Mouse (Mus musculus) hindbrain, embryonic 14.5 days (tissue): ENCODE measurements around the gene Ripor2. TPM values are rescaled to one million over a fixed set of nuclear protein-coding genes. Genes with fewer than 3 reads are reported as not detected.

Source experiments
- ATAC-seq: fragments of 200-750 bp; cut with Nextera tagmentation; 2 replicates; pipeline ENCODE4 v1.8.0; 2017; ENCODE audit warnings: moderate number of reproducible peaks, mild to moderate bottlenecking, moderate TSS enrichment, moderate library complexity; ENCODE audit not compliant: low FRiP score
- DNase-seq: peaks from one replicate; pipeline ENCODE4 v3.0.0-alpha.2; 2015; ENCODE audit warnings: low spot score
- H3K27ac ChIP-seq: fragments of 300-500 bp; sonication (generic); 2 replicates; pipeline ENCODE4 v1.5.1; 2014; ENCODE audit warnings: mild to moderate bottlenecking, moderate library complexity
- H3K27me3 ChIP-seq: fragments of 300-500 bp; sonication (generic); 2 replicates; pipeline ENCODE4 v1.6.1; 2014; ENCODE audit warnings: mild to moderate bottlenecking, low read length, mixed read lengths; ENCODE audit not compliant: control insufficient read depth, insufficient read depth
- H3K36me3 ChIP-seq: fragments of 300-500 bp; sonication (generic); replicated peaks from 2 replicates; pipeline ENCODE4 v1.6.1; 2014; ENCODE audit not compliant: control insufficient read depth, insufficient read depth
- H3K4me1 ChIP-seq: fragments of 300-500 bp; sonication (generic); replicated peaks from 2 replicates; pipeline ENCODE4 v1.6.1; 2014; ENCODE audit warnings: antibody characterized with exemption, low read length, mixed read lengths; ENCODE audit not compliant: control insufficient read depth, insufficient read depth
- H3K4me2 ChIP-seq: fragments of 300-500 bp; sonication (generic); replicated peaks from 2 replicates; pipeline ENCODE4 v1.6.1; 2014; ENCODE audit warnings: mild to moderate bottlenecking, moderate library complexity
- H3K4me3 ChIP-seq: fragments of 300-500 bp; sonication (generic); replicated peaks from 2 replicates; pipeline ENCODE4 v1.5.1; 2014; ENCODE audit warnings: mild to moderate bottlenecking, low read length
- H3K9ac ChIP-seq: fragments of 300-500 bp; sonication (generic); 2 replicates; pipeline ENCODE4 v1.6.1; 2014
- H3K9me3 ChIP-seq: fragments of 300-500 bp; sonication (generic); 2 replicates; pipeline ENCODE4 v1.6.1; 2016; ENCODE audit warnings: low read length; ENCODE audit not compliant: control insufficient read depth
- WGBS: fragments of 180-500 bp; shearing (Covaris S2); extraction: QIAGEN DNeasy Blood & Tissue Kit; methylation state at CpG from one replicate; pipeline ENCODE4 v1.1.7; 2014; 5-methylcytosine and 5-hydroxymethylcytosine counted together
- polyA plus RNA-seq: library from polyadenylated mRNA; unstranded; fragments of >200 nt; fragmentation: Nextera tagmentation; extraction: Ambion mirVana; gene quantifications from 2 replicates; pipeline ENCODE4 v1.2.1, GENCODE M21; 2014

The Ripor2 gene
- polyA plus RNA-seq, 1 experiment from 2014 or later: 25.9 TPM

DNA sequence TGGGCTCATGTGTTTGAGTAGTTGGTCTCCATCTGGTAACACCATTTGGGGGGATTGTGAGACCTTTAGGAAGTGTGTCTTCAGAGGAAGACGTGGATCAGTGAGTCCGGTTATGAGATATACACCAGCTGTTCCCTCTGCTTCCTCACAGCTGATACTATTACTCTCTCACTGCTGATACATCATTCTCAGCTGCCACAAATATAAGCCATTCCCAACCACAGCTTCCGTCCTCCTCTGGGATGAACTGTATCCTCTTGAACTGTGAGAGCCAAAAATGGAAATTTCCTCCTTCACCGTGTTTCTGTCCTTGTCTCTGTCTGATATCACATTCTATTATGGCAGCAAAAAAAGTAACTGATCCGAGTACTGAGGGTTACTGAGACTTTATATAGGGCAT is 28.9 kb downstream of the Ripor2 start:
- no peak overlapping the region for H3K9ac ChIP-seq
- 72% methylated on average over 5 of the region's 5 CpGs for WGBS
- no peak overlapping the region for H3K4me2 ChIP-seq
- DNase-seq (no peak), ATAC-seq (no peak)
- H3K4me3 ChIP-seq: no peak overlapping the region
- peaks cover under 1% of the 10 kb centered on the region; the same call in 1 of the 2 replicates for H3K4me1 ChIP-seq
- no peaks in the 10 kb centered on the region for H3K27me3 ChIP-seq
- no peak overlapping the region for H3K27ac ChIP-seq
- no peaks in the 10 kb centered on the region for H3K9me3 ChIP-seq
- H3K36me3 ChIP-seq: no peaks in the 10 kb centered on the region

DNA sequence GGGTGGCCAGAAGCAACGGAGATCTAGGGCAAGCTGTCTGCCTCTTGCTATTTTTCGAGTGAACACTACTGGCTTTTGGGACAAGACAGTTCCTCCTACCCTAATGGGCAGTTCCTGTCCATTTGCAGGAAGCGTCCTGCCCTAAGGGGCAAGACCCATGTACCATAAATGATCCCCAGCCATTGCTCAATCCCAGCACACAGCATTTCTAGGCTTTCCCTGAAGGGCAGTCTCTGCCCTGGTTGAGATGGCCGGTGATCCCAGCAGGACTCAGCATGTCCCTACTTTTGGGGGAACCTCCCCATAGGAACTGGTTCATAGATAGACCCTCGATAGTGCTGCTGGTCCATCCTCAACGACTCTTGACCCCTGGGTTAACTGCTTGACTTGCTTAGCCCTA is 31.0 kb downstream of the Ripor2 start:
- no peak overlapping the region for H3K9ac ChIP-seq
- H3K27ac ChIP-seq: no peak overlapping the region
- H3K4me3 ChIP-seq: no peak overlapping the region
- ATAC-seq (no peak), DNase-seq (no peak)
- H3K4me2 ChIP-seq: no peak overlapping the region
- H3K36me3 ChIP-seq: no peaks in the 10 kb centered on the region
- 0 out of 2 replicates have a peak, but pooled peaks cover 4% of the 10 kb centered on the region for H3K4me1 ChIP-seq
- no peaks in the 10 kb centered on the region for H3K27me3 ChIP-seq
- no peaks in the 10 kb centered on the region for H3K9me3 ChIP-seq
- 93% methylated on average over 6 of the region's 6 CpGs for WGBS

DNA sequence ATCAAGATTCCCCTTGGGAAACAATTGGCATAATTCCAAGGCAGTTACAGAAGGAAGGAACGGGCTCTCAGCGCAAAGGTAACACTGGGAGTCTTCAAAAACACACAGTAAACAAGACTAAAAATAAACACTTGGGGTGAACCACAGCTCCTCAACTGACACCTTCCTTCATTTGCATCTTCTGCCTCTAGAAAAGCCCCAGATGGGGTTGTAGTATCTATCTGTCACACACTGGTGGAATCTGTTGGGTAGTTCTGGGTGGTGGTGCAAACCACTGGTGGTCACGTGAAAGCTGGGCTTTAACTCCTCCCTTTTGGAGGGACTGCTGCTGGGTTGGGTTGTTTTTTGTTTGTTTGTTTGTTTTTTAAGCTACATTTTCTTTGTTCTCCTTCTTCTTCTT is 31.4 kb downstream of the Ripor2 start:
- H3K4me1 ChIP-seq: 0 out of 2 replicates have a peak, but pooled peaks cover 4% of the 10 kb centered on the region
- H3K27ac ChIP-seq: no peak overlapping the region
- no peak overlapping the region for H3K9ac ChIP-seq
- no peak overlapping the region for H3K4me2 ChIP-seq
- no peak overlapping the region for H3K4me3 ChIP-seq
- no peaks in the 10 kb centered on the region for H3K27me3 ChIP-seq
- H3K36me3 ChIP-seq: no peaks in the 10 kb centered on the region
- no peak for ATAC-seq
- no peaks in the 10 kb centered on the region for H3K9me3 ChIP-seq
- no peak for DNase-seq
- WGBS: 80% methylated on average over 3 of the region's 3 CpGs

DNA sequence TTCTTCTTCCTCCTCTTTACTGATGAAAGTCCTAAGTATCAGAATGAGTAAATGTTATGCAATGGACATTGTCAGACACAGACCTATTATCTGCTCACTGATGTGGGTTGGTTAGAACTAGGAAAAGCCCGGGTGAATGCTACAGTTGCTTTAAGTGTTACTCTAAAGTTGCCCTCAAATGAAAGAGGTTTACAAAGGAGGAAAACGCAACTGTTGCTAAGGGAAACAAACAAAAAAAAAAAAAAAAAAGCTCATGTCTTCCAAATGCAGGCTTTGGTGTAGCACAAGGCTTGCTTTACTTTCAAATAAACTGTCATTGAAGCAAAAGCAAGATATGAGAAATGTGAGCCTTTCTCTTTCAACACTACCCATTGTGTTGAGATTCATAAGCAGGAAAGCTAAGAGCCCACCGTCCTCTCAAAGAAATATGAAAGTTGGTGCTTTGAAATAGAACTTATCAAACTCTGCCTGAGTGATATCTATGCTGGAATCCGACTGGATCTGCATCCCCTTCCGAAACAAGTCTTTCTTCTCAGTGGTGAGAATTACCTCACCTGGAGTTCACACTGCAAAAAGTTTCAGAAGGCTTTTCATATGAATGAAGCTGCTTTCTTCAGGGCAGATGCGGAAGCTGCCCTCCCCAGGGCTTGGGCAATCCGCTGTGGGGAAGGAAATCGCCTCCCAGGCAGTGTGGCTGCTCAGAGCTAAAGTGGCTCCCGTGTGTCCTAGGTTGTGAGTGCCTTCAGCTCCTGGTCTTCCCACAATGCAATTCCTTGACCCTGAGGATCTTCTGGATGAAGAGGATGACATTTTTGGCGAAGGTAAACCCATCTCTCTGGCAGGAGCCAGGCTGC is 32.2 kb downstream of the Ripor2 start:
- Histone ChIP-seq H3K4me1 (0 out of 2 replicates have a peak, but pooled peaks cover 4% of the 10 kb centered on the region), H3K27me3 (no peaks in the 10 kb centered on the region), H3K4me2 (no peak overlapping the region), H3K9ac (no peak overlapping the region), H3K9me3 (no peaks in the 10 kb centered on the region), H3K36me3 (no peaks in the 10 kb centered on the region), H3K27ac (no peak overlapping the region), H3K4me3 (no peak overlapping the region)
- DNase-seq (no peak), ATAC-seq (no peak)
- 66% methylated on average over 10 of the region's 10 CpGs for WGBS

DNA sequence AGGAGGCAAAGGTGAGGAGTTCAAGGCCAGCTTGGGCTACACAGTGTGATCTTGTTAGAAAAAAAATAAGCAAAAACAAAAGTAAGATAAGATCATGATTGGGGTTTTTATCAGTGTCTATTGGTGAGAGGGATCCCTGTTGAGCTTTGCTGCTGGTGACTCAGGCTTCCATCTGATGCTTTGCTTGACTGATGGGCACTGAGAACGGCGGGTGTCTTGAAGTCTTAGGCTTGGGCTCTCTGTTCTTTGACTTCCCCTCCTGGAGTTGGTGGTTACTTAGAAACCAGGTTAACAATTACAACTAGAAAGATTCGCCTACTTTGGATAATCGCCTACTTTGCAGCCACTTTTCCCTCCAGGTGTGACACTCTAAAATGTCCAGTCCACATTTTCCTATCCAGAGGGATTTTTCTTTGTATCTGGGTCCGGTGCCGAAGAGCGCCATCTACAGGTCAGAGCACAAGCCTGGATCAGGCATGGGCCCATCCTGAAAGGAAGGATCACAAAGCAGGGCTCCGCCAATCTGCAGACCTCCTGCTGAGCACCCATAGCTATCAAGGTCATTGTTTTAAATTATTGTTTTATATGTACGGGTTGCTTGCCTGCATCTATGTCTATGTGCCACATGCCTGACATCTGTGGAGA is 34.1 kb downstream of the Ripor2 start:
- H3K9me3 ChIP-seq: no peaks in the 10 kb centered on the region
- H3K36me3 ChIP-seq: no peaks in the 10 kb centered on the region
- H3K27ac ChIP-seq: no peak overlapping the region
- H3K9ac ChIP-seq: no peak overlapping the region
- H3K4me1 ChIP-seq: 0 out of 2 replicates have a peak, but pooled peaks cover 4% of the 10 kb centered on the region
- no peak for ATAC-seq
- no peak for DNase-seq
- no peak overlapping the region for H3K4me2 ChIP-seq
- no peak overlapping the region for H3K4me3 ChIP-seq
- WGBS: 57% methylated on average over 9 of the region's 9 CpGs
- no peaks in the 10 kb centered on the region for H3K27me3 ChIP-seq

DNA sequence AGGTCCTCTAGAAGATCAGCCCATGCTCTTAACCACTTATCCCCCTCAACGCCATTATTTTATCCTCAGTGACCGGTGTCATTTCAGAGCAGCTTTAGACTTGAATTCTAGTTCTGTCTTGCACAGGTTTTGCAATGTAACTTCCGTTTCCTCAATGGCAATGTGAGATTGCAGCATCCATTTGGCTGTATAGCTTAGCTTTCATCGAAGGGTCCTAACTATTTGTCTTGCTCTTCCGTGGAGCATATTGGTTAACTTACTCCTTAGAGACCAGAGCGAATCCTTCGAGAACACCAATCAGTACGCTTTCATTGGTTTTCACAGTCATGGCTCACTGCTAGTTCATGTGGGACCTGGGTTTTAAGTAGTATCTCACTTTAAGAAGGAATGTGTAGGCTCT is 34.7 kb downstream of the Ripor2 start:
- no peak overlapping the region for H3K4me3 ChIP-seq
- no peaks in the 10 kb centered on the region for H3K9me3 ChIP-seq
- H3K4me2 ChIP-seq: no peak overlapping the region
- DNase-seq (no peak), ATAC-seq (no peak)
- no peak overlapping the region for H3K9ac ChIP-seq
- WGBS: 87% methylated on average over 8 of the region's 8 CpGs
- H3K36me3 ChIP-seq: no peaks in the 10 kb centered on the region
- H3K27ac ChIP-seq: no peak overlapping the region
- H3K4me1 ChIP-seq: 0 out of 2 replicates have a peak, but pooled peaks cover 4% of the 10 kb centered on the region
- no peaks in the 10 kb centered on the region for H3K27me3 ChIP-seq

DNA sequence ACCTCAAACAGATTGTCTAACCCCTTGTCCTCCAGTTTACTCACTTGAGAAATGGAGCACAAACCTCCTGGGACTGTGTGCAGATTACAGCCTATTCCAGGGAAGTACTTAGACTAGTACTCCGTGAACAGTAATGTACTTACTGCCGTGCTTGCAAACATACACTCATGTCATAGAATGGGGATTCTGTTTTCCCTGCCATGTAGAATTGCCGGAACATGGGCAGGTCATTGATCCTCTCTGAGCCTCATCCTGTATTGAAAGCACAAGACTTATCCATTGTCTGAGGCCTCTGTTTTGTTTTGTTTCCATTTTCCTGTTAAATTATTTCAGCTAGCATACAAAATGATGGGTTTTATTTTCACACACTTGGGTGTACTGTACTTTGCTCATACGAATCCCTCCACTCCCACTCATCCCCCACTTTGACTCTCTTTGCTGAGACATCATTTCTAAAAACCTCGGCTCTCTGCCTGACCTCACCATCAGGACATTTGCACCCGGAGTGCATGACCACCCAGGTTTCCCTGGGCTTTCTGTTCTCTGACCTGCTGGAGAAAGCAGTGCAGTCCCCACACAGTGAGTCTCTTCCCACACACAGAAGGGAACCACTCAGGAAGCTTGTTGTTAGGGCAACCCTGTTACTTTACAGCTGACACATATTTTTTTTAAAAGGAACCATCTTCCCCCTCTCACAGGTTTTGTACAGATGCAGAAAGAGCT is 35.2 kb downstream of the Ripor2 start:
- Histone ChIP-seq H3K27me3 (no peaks in the 10 kb centered on the region), H3K27ac (peak overlapping the region; percentile 11; the same call in 1 of the 2 replicates), H3K4me3 (no peak overlapping the region), H3K4me2 (no peak overlapping the region), H3K36me3 (no peaks in the 10 kb centered on the region), H3K4me1 (0 out of 2 replicates have a peak, but pooled peaks cover 4% of the 10 kb centered on the region), H3K9ac (no peak overlapping the region), H3K9me3 (no peaks in the 10 kb centered on the region)
- no peak for DNase-seq
- WGBS: 47% methylated on average over 6 of the region's 6 CpGs
- no peak for ATAC-seq

DNA sequence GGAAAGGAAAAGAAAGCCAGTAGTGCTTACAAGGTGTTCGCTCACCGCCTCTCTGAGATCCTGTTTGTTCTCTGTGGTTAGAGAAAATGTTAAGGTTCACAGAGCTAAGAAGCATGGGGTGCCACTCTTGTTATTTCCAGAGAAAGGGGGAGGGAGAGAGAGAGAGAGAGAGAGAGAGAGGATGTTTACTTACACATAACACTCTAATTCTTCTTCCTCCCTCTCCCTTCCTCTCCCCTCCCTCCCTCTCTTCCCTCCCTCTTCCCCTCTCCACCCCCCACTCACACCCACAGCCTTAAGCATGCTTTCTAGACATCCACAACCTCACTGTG is 35.8 kb downstream of the Ripor2 start:
- Histone ChIP-seq H3K4me1 (0 out of 2 replicates have a peak, but pooled peaks cover 4% of the 10 kb centered on the region), H3K36me3 (no peaks in the 10 kb centered on the region), H3K9ac (no peak overlapping the region), H3K27me3 (no peaks in the 10 kb centered on the region), H3K4me2 (no peak overlapping the region), H3K9me3 (no peaks in the 10 kb centered on the region), H3K4me3 (no peak overlapping the region), H3K27ac (peak overlapping the region; percentile 11; the same call in 1 of the 2 replicates)
- ATAC-seq (no peak), DNase-seq (no peak)
- WGBS: 60% methylated on average over 2 of the region's 2 CpGs

DNA sequence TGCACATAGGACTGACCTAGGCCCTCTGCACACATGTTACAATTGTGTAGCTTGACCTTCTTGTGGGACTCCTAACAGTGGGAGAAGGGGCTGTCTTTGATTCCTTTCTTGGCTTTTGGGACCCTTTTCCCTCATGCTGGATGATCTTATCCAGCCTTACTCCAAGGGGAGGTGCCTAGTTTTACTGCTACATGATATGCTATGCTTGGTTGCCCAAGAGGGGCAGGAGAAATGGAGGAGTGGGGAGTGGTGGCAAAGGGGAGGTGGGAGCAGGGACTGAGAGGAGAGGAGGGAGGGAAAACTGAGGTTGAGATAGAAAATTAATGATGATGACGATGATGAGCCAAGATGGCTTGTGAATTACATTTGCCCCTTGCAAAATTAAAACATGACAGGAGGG is 37.7 kb downstream of the Ripor2 start:
- H3K27me3 ChIP-seq: no peaks in the 10 kb centered on the region
- H3K4me2 ChIP-seq: no peak overlapping the region
- H3K36me3 ChIP-seq: no peaks in the 10 kb centered on the region
- WGBS: 82% methylated on average over 1 of the region's 1 CpGs
- no peak overlapping the region for H3K9ac ChIP-seq
- 0 out of 2 replicates have a peak, but pooled peaks cover 4% of the 10 kb centered on the region for H3K4me1 ChIP-seq
- no peak overlapping the region for H3K4me3 ChIP-seq
- H3K9me3 ChIP-seq: no peaks in the 10 kb centered on the region
- H3K27ac ChIP-seq: no peak overlapping the region
- ATAC-seq (no peak), DNase-seq (no peak)
